Mouse (Mus musculus) embryonic facial prominence, embryonic 11.5 days (tissue): ENCODE data around the gene Gm11992. TPM values are rescaled to one million over a fixed set of nuclear protein-coding genes. Genes with fewer than 3 reads are reported as not detected.

Source experiments
- ATAC-seq: fragments of 200-750 bp; cut with Nextera tagmentation; replicated peaks from 2 replicates; pipeline ENCODE4 v1.8.0; 2017; ENCODE audit warnings: low read depth; ENCODE audit not compliant: insufficient number of reproducible peaks, low FRiP score, low TSS enrichment
- DNase-seq: peaks from one replicate; pipeline ENCODE4 v3.0.0-alpha.2; 2015; ENCODE audit warnings: low spot score
- H3K27ac ChIP-seq: fragments of 300-500 bp; sonication (generic); replicated peaks from 2 replicates; pipeline ENCODE4 v1.5.1; 2014; ENCODE audit warnings: mild to moderate bottlenecking, low read depth, low read length, control low read depth
- H3K27me3 ChIP-seq: fragments of 300-500 bp; sonication (generic); 2 replicates; pipeline ENCODE4 v1.6.1; 2014; ENCODE audit warnings: mild to moderate bottlenecking, low read length, moderate library complexity, mixed read lengths; ENCODE audit not compliant: control insufficient read depth, insufficient read depth
- H3K36me3 ChIP-seq: fragments of 300-500 bp; sonication (generic); replicated peaks from 2 replicates; pipeline ENCODE4 v1.6.1; 2014; ENCODE audit warnings: low read depth, mild to moderate bottlenecking, low read length, moderate library complexity, mixed read lengths; ENCODE audit not compliant: control insufficient read depth, insufficient read depth
- H3K4me1 ChIP-seq: fragments of 300-500 bp; sonication (generic); 2 replicates; pipeline ENCODE4 v1.6.1; 2014; ENCODE audit warnings: low read length, mixed read lengths; ENCODE audit not compliant: control insufficient read depth, insufficient read depth
- H3K4me2 ChIP-seq: fragments of 300-500 bp; sonication (generic); 2 replicates; pipeline ENCODE4 v1.6.1; 2014; ENCODE audit warnings: low read depth, mild to moderate bottlenecking, control low read depth, low read length, moderate library complexity
- H3K4me3 ChIP-seq: fragments of 300-500 bp; sonication (generic); 2 replicates; pipeline ENCODE4 v1.5.1; 2014; ENCODE audit warnings: low read depth, low read length, control low read depth
- H3K9ac ChIP-seq: fragments of 300-500 bp; sonication (generic); replicated peaks from 2 replicates; pipeline ENCODE4 v1.6.1; 2014; ENCODE audit warnings: mild to moderate bottlenecking, control low read depth, low read length
- H3K9me3 ChIP-seq: fragments of 300-500 bp; sonication (generic); replicated peaks from 2 replicates; pipeline ENCODE4 v1.6.1; 2016; ENCODE audit warnings: mild to moderate bottlenecking, low read length, inconsistent platforms, mixed read lengths; ENCODE audit not compliant: control insufficient read depth
- WGBS: fragments of 180-500 bp; shearing (Covaris S2); extraction: QIAGEN DNeasy Blood & Tissue Kit; methylation state at CpG from one replicate; pipeline ENCODE4 v1.1.7; 2014; 5-methylcytosine and 5-hydroxymethylcytosine counted together
- polyA plus RNA-seq: library from polyadenylated mRNA; unstranded; fragments of >200 nt; fragmentation: Nextera tagmentation; extraction: Ambion mirVana; gene quantifications from 2 replicates; pipeline ENCODE4 v1.2.1, GENCODE M21; 2014

The Gm11992 gene
- polyA plus RNA-seq, 1 experiment from 2014 or later: 1.0 TPM

GRCm38 (mm10) chr11:9020207-9020606 is 28.2 kb upstream of the Gm11992 start:
- Histone ChIP-seq H3K9ac (no peak overlapping the region), H3K4me2 (no peak overlapping the region), H3K27me3 (no peaks in the 10 kb centered on the region), H3K9me3 (no peaks in the 10 kb centered on the region), H3K4me3 (no peak overlapping the region), H3K4me1 (no peaks in the 10 kb centered on the region), H3K27ac (no peak overlapping the region), H3K36me3 (no peaks in the 10 kb centered on the region)
- no peak for ATAC-seq
- WGBS: 90% methylated on average over 5 of the region's 5 CpGs
- DNase-seq: no peak

- Histone ChIP-seq H3K27ac (no peak overlapping the region), H3K36me3 (no peaks in the 10 kb centered on the region), H3K4me1 (no peaks in the 10 kb centered on the region), H3K4me2 (no peak overlapping the region), H3K9me3 (no peaks in the 10 kb centered on the region), H3K4me3 (no peak overlapping the region), H3K27me3 (no peaks in the 10 kb centered on the region), H3K9ac (no peak overlapping the region)
- no peak for ATAC-seq
- no peak for DNase-seq
- 83% methylated on average over 7 of the region's 7 CpGs for WGBS
Measured at GRCm38 (mm10) chr11:9024782-9025181, 23.6 kb upstream of the Gm11992 start.

GRCm38 (mm10) chr11:9025211-9025610 is 23.2 kb upstream of the Gm11992 start:
- Histone ChIP-seq H3K4me2 (no peak overlapping the region), H3K27me3 (no peaks in the 10 kb centered on the region), H3K4me1 (no peaks in the 10 kb centered on the region), H3K9ac (no peak overlapping the region), H3K27ac (no peak overlapping the region), H3K36me3 (no peaks in the 10 kb centered on the region), H3K4me3 (no peak overlapping the region), H3K9me3 (no peaks in the 10 kb centered on the region)
- WGBS: 77% methylated on average over 3 of the region's 3 CpGs
- DNase-seq: no peak
- ATAC-seq: no peak

GRCm38 (mm10) chr11:9031530-9031929 is 16.9 kb upstream of the Gm11992 start:
- no peak overlapping the region for H3K27ac ChIP-seq
- no peaks in the 10 kb centered on the region for H3K4me1 ChIP-seq
- H3K4me2 ChIP-seq: no peak overlapping the region
- no peaks in the 10 kb centered on the region for H3K36me3 ChIP-seq
- ATAC-seq (no peak), DNase-seq (no peak)
- H3K9ac ChIP-seq: no peak overlapping the region
- WGBS: 77% methylated on average over 2 of the region's 2 CpGs
- no peak overlapping the region for H3K4me3 ChIP-seq
- no peaks in the 10 kb centered on the region for H3K9me3 ChIP-seq
- H3K27me3 ChIP-seq: no peaks in the 10 kb centered on the region

- DNase-seq: no peak
- Histone ChIP-seq H3K27ac (no peak overlapping the region), H3K4me1 (no peaks in the 10 kb centered on the region; the same call in 1 of the 2 replicates), H3K9me3 (no peaks in the 10 kb centered on the region), H3K27me3 (peaks cover 11% of the 10 kb centered on the region), H3K36me3 (no peaks in the 10 kb centered on the region), H3K9ac (no peak overlapping the region), H3K4me3 (no peak overlapping the region), H3K4me2 (no peak overlapping the region)
- no peak for ATAC-seq
- 88% methylated on average over 2 of the region's 2 CpGs for WGBS
Measured at GRCm38 (mm10) chr11:9046546-9046945, 1.8 kb upstream of the Gm11992 start.

- Histone ChIP-seq H3K9me3 (no peaks in the 10 kb centered on the region), H3K36me3 (no peaks in the 10 kb centered on the region), H3K4me2 (no peak overlapping the region), H3K27me3 (peaks cover 11% of the 10 kb centered on the region), H3K27ac (no peak overlapping the region), H3K4me3 (no peak overlapping the region), H3K4me1 (no peaks in the 10 kb centered on the region; the same call in 1 of the 2 replicates), H3K9ac (no peak overlapping the region)
- DNase-seq: no peak
- 83% methylated on average over 5 of the region's 5 CpGs for WGBS
- no peak for ATAC-seq
Measured at GRCm38 (mm10) chr11:9047044-9047443, 1.4 kb upstream of the Gm11992 start.

- H3K9me3 ChIP-seq: no peaks in the 10 kb centered on the region
- 1% methylated on average over 18 of the region's 18 CpGs for WGBS
- no peaks in the 10 kb centered on the region; the same call in 1 of the 2 replicates for H3K4me1 ChIP-seq
- no peaks in the 10 kb centered on the region for H3K36me3 ChIP-seq
- H3K9ac ChIP-seq: no peak within 1 kb of the TSS; the same call in 1 of the 2 replicates
- peak within 1 kb of the TSS; percentile 39 for H3K4me3 ChIP-seq
- DNase-seq (peak; percentile 2), ATAC-seq (no peak)
- H3K27me3 ChIP-seq: peaks cover 11% of the 10 kb centered on the region
- peak within 1 kb of the TSS; percentile 93 for H3K4me2 ChIP-seq
- H3K27ac ChIP-seq: no peak within 1 kb of the TSS
Measured at GRCm38 (mm10) chr11:9048703-9049060, 288 bp downstream of the Gm11992 start, which contains the start of gene Sun3. Sun3 (minus strand) TSS chr11:9048991.

GRCm38 (mm10) chr11:9050241-9050640 is 1.8 kb downstream of the Gm11992 start:
- no peak for ATAC-seq
- H3K27ac ChIP-seq: no peak overlapping the region
- no peaks in the 10 kb centered on the region for H3K9me3 ChIP-seq
- 78% methylated on average over 4 of the region's 4 CpGs for WGBS
- DNase-seq: no peak
- H3K4me3 ChIP-seq: no peak overlapping the region
- H3K4me2 ChIP-seq: no peak overlapping the region
- H3K27me3 ChIP-seq: peaks cover 11% of the 10 kb centered on the region
- H3K4me1 ChIP-seq: no peaks in the 10 kb centered on the region; the same call in 1 of the 2 replicates
- no peaks in the 10 kb centered on the region for H3K36me3 ChIP-seq
- no peak overlapping the region for H3K9ac ChIP-seq
